Mouse (Mus musculus): Measurements from ENCODE around the gene Stoml3. TPM values are rescaled to one million over a fixed set of nuclear protein-coding genes. Genes with fewer than 3 reads are reported as not detected.
A peak's percentile ranks its signal among the peaks of the same experiment; 100 is the strongest.

The Stoml3 gene
- polyA plus RNA-seq, 1 experiment: 0.06 TPM

DNA sequence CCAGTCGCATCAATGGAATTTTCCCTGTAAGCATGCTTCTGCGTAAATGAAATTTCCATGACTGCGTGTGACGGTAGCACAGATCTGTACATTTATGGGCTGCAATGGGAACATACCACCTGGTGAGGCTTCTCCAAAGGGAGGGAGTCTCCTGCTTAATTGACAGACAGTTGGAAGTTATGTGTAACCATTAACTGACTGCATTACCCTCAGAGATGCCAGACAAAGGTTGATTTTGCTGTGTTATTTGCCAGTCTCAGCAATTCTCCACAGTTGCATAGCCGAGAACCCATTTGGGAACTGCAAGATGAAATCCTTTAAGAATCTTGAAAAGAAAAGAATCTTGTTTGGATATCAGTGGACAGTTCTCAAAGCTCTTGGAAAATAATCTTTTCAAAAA lies 16.4 kb upstream of the Stoml3 start:
- no peak for DNase-seq
- no peak overlapping the region for H3K4me3 ChIP-seq (replicated peaks; ENCODE audit: extremely low read depth, low read depth, low read length)
- TF ChIP-seq CTCF (IDR thresholded peaks at IDR 0.05; ENCODE audit: insufficient read depth, low read length) (no peak), POLR2A (IDR thresholded peaks at IDR 0.05; ENCODE audit: borderline replicate concordance, extremely low read depth, low read depth, low read length) (no peak)
- H3K4me1 ChIP-seq (ENCODE audit: control insufficient read depth, insufficient read depth, low read length): peaks cover 4% of the 10 kb centered on the region; the same call in 1 of the 2 replicates
- WGBS: 96% methylated on average over 5 of the region's 5 CpGs

- no peak for DNase-seq
- WGBS: 59% methylated on average over 4 of the region's 4 CpGs
- TF ChIP-seq POLR2A (IDR thresholded peaks at IDR 0.05; ENCODE audit: borderline replicate concordance, extremely low read depth, low read depth, low read length) (no peak), CTCF (IDR thresholded peaks at IDR 0.05; ENCODE audit: insufficient read depth, low read length) (no peak)
- 0 out of 2 replicates have a peak, but pooled peaks cover 1% of the 10 kb centered on the region for H3K4me1 ChIP-seq (ENCODE audit: control insufficient read depth, insufficient read depth, low read length)
- no peak overlapping the region for H3K4me3 ChIP-seq (replicated peaks; ENCODE audit: extremely low read depth, low read depth, low read length)
These were observed 14.3 kb upstream of the Stoml3 start for GRCm38 (mm10) chr3:53474179-53474578.

- no peak for DNase-seq
- 43% methylated on average over 6 of the region's 6 CpGs for WGBS
- H3K4me1 ChIP-seq (ENCODE audit: control insufficient read depth, insufficient read depth, low read length): no peaks in the 10 kb centered on the region
- no peak for TF ChIP-seq POLR2A (IDR thresholded peaks at IDR 0.05; ENCODE audit: borderline replicate concordance, extremely low read depth, low read depth, low read length)
- TF ChIP-seq CTCF (IDR thresholded peaks at IDR 0.05; ENCODE audit: insufficient read depth, low read length): peak; percentile 65
- H3K4me3 ChIP-seq (replicated peaks; ENCODE audit: extremely low read depth, low read depth, low read length): no peak overlapping the region
These were observed 12.6 kb upstream of the Stoml3 start for GRCm38 (mm10) chr3:53475889-53476288.

- TF ChIP-seq POLR2A (IDR thresholded peaks at IDR 0.05; ENCODE audit: borderline replicate concordance, extremely low read depth, low read depth, low read length): no peak
- TF ChIP-seq CTCF (IDR thresholded peaks at IDR 0.05; ENCODE audit: insufficient read depth, low read length): no peak
- WGBS: 61% methylated on average over 17 of the region's 17 CpGs
- no peak overlapping the region for H3K4me3 ChIP-seq (replicated peaks; ENCODE audit: extremely low read depth, low read depth, low read length)
- no peaks in the 10 kb centered on the region for H3K4me1 ChIP-seq (ENCODE audit: control insufficient read depth, insufficient read depth, low read length)
- no peak for DNase-seq
These were observed 11.0 kb upstream of the Stoml3 start for GRCm38 (mm10) chr3:53477468-53477867.

- DNase-seq: no peak
- no peak for TF ChIP-seq CTCF (IDR thresholded peaks at IDR 0.05; ENCODE audit: insufficient read depth, low read length)
- TF ChIP-seq POLR2A (IDR thresholded peaks at IDR 0.05; ENCODE audit: borderline replicate concordance, extremely low read depth, low read depth, low read length): no peak
- Histone ChIP-seq H3K4me1 (ENCODE audit: control insufficient read depth, insufficient read depth, low read length) (no peaks in the 10 kb centered on the region), H3K4me3 (replicated peaks; ENCODE audit: extremely low read depth, low read depth, low read length) (no peak overlapping the region)
- 95% methylated on average over 30 of the region's 30 CpGs for WGBS
These were observed 9.9 kb upstream of the Stoml3 start for GRCm38 (mm10) chr3:53478419-53479046.

DNA sequence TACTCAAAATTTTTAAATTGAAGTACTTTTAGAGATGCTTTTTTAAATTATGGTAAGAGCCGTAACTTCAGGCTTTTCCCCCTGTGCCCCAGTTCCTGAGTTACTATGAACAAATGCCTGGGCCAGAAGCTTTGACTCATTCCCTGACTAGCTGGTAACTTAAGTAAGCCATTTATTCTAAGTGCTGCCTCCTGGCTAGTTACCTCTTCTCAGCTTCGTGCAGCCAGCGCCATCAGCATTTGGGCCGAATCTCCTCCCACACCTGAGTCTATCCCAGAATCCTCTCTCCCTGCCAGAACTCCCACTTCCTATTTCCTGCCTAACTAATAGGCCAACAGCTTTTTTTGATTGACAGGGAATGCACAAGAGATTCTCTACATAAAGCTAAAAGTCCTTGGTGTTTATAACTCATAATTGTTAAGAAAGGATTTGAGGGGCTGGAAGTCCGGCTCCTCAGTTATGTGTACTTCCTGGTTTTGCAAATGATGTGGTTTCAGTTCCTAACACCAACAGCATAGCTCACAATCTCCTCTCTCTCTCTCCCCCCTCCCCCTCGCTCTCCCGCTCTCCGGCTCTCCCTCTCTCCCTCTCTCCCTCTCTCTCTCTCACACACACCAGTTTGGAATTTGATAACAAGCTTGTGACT lies 4.9 kb upstream of the Stoml3 start:
- WGBS: 72% methylated on average over 8 of the region's 8 CpGs
- DNase-seq: no peak
- H3K4me1 ChIP-seq (ENCODE audit: control insufficient read depth, insufficient read depth, low read length): peaks cover 4% of the 10 kb centered on the region; the same call in 1 of the 2 replicates
- H3K4me3 ChIP-seq (replicated peaks; ENCODE audit: extremely low read depth, low read depth, low read length): no peak overlapping the region
- no peak for TF ChIP-seq CTCF (IDR thresholded peaks at IDR 0.05; ENCODE audit: insufficient read depth, low read length)
- no peak for TF ChIP-seq POLR2A (IDR thresholded peaks at IDR 0.05; ENCODE audit: borderline replicate concordance, extremely low read depth, low read depth, low read length)

DNA sequence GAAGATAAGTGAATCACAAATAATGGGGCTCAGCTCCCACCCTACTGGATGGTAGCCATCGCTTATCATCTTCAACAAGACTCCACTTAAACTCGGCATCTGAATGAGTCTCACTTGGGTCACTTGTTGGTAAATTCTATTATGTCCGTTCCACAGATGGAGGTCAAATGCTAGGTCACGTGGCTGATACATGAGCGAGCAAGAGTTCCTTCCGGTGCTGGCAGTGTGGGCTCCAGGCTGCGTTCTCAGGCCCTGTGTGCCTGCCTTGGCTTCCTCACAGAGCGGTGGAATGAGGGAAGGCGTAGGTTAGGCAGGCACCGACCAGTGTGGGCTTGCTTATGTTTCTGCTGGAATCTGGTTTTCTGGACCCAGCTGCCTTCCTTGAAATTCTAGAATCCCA lies 1.9 kb upstream of the Stoml3 start:
- 61% methylated on average over 10 of the region's 10 CpGs for WGBS
- DNase-seq: no peak
- peaks cover 4% of the 10 kb centered on the region; the same call in 1 of the 2 replicates for H3K4me1 ChIP-seq (ENCODE audit: control insufficient read depth, insufficient read depth, low read length)
- TF ChIP-seq POLR2A (IDR thresholded peaks at IDR 0.05; ENCODE audit: borderline replicate concordance, extremely low read depth, low read depth, low read length) (no peak), CTCF (IDR thresholded peaks at IDR 0.05; ENCODE audit: insufficient read depth, low read length) (no peak)
- no peak overlapping the region for H3K4me3 ChIP-seq (replicated peaks; ENCODE audit: extremely low read depth, low read depth, low read length)

DNA sequence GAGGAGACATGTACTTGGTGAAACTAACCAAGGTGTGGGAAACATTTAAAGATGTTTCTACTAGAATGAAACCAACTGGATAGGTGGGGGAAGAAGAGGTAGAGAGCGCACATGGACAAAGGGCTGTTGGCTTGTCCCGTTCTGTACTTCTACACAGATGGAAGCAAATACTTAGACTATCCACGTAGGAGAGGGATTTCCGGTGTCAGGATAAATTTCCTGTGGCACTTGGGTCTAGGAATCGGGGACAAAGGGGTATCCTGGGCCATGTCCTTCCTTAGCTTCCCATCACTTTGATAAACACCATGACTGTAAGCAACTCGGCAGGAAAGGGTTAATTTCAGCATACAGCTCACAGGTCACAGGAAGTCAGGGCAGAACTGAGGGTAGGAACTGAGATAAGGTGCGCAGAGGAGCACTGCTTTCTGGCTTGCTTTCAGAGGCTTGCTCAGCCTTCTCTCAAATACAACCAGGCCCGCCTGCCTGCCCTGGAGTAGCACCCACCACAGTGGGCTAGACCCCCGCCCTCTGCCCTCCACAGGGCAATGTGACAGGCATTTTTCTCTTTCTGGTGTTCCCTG lies 1.4 kb upstream of the Stoml3 start:
- H3K4me1 ChIP-seq (ENCODE audit: control insufficient read depth, insufficient read depth, low read length): peaks cover 4% of the 10 kb centered on the region; the same call in 1 of the 2 replicates
- H3K4me3 ChIP-seq (replicated peaks; ENCODE audit: extremely low read depth, low read depth, low read length): no peak overlapping the region
- WGBS: 38% methylated on average over 9 of the region's 9 CpGs
- TF ChIP-seq POLR2A (IDR thresholded peaks at IDR 0.05; ENCODE audit: borderline replicate concordance, extremely low read depth, low read depth, low read length) (no peak), CTCF (IDR thresholded peaks at IDR 0.05; ENCODE audit: insufficient read depth, low read length) (no peak)
- no peak for DNase-seq

GRCm38 (mm10) chr3:53498351-53498905 lies 10.0 kb downstream of the Stoml3 start:
- no peak for DNase-seq
- H3K4me1 ChIP-seq (ENCODE audit: control insufficient read depth, insufficient read depth, low read length): no peaks in the 10 kb centered on the region
- WGBS: 69% methylated on average over 6 of the region's 6 CpGs
- TF ChIP-seq POLR2A (IDR thresholded peaks at IDR 0.05; ENCODE audit: borderline replicate concordance, extremely low read depth, low read depth, low read length) (no peak), CTCF (IDR thresholded peaks at IDR 0.05; ENCODE audit: insufficient read depth, low read length) (no peak)
- no peak overlapping the region for H3K4me3 ChIP-seq (replicated peaks; ENCODE audit: extremely low read depth, low read depth, low read length)
